Mouse (Mus musculus) gastrocnemius, postnatal 36 days (tissue): ENCODE data around the gene Arl3. TPM values are rescaled to one million over a fixed set of nuclear protein-coding genes. Genes with fewer than 3 reads are reported as not detected.

Source experiments
- DNase-seq, 2 experiments: peaks; one replicate each; pipeline ENCODE4 v3.0.0; 2022
- intact Hi-C: fragments of 180-260 bp; cut with DNase I; formaldehyde crosslinking; loops from one replicate; pipeline ENCODE4 v1.15.1; 2025
- total RNA-seq, 2 experiments: library from RNA; stranded (reverse); gene quantifications; 2 replicates each; pipeline ENCODE4 v1.2.3; 2021

Gene Arl3
- total RNA-seq, 2 experiments from 2014 or later = 44.6 to 60.8 TPM

- no peak for DNase-seq
- intact Hi-C loops = no loop called here
These were observed 49.9 kb downstream of the Arl3 start for GRCm38 (mm10) chr19:46523131-46523479.

- DNase-seq = no peak
- intact Hi-C loops = no loop called here
These were observed 50.5 kb downstream of the Arl3 start for GRCm38 (mm10) chr19:46522433-46523044.

GRCm38 (mm10) chr19:46521698-46522097, 51.3 kb downstream of the Arl3 start:
- DNase-seq = no peak
- intact Hi-C loops = no loop called here

GRCm38 (mm10) chr19:46518828-46519621, 54.0 kb downstream of the Arl3 start:
- DNase-seq = no peak

GRCm38 (mm10) chr19:46518352-46518787, 54.6 kb downstream of the Arl3 start:
- no peak for DNase-seq
- intact Hi-C loops = no loop called here

More at GRCm38 (mm10) chr19:46518828-46519621, 54.0 kb downstream of the Arl3 start:
- intact Hi-C loops = no loop called here

GRCm38 (mm10) chr19:46517529-46518351, 55.3 kb downstream of the Arl3 start:
- no peak for DNase-seq
- intact Hi-C loops = no loop called here

GRCm38 (mm10) chr19:46516667-46517528, 56.1 kb downstream of the Arl3 start:
- intact Hi-C loops = no loop called here
- no peak for DNase-seq

GRCm38 (mm10) chr19:46515287-46515821, 57.6 kb downstream of the Arl3 start:
- DNase-seq = no peak
- intact Hi-C loops = no loop called here

GRCm38 (mm10) chr19:46514387-46514786, 58.6 kb downstream of the Arl3 start:
- intact Hi-C loops = no loop called here
- no peak for DNase-seq

GRCm38 (mm10) chr19:46511263-46511662, 61.7 kb downstream of the Arl3 start:
- DNase-seq = no peak

GRCm38 (mm10) chr19:46510824-46511223, 62.2 kb downstream of the Arl3 start:
- intact Hi-C loops = no loop called here
- DNase-seq = no peak

More at GRCm38 (mm10) chr19:46511263-46511662, 61.7 kb downstream of the Arl3 start:
- intact Hi-C loops = no loop called here

- intact Hi-C loops = no loop called here
- DNase-seq = no peak
These were observed 62.6 kb downstream of the Arl3 start for GRCm38 (mm10) chr19:46510401-46510800.

GRCm38 (mm10) chr19:46509736-46510135, 63.3 kb downstream of the Arl3 start:
- DNase-seq = no peak
- intact Hi-C loops = no loop called here

- intact Hi-C loops = no loop called here
These were observed 63.8 kb downstream of the Arl3 start for GRCm38 (mm10) chr19:46509202-46509601.

GRCm38 (mm10) chr19:46508738-46509137, 64.3 kb downstream of the Arl3 start:
- DNase-seq = no peak
- intact Hi-C loops = no loop called here

More at GRCm38 (mm10) chr19:46509202-46509601, 63.8 kb downstream of the Arl3 start:
- DNase-seq = no peak

GRCm38 (mm10) chr19:46507806-46508205, 65.2 kb downstream of the Arl3 start:
- no peak for DNase-seq
- intact Hi-C loops = no loop called here

GRCm38 (mm10) chr19:46507181-46507581, 65.8 kb downstream of the Arl3 start:
- no peak for DNase-seq
- intact Hi-C loops = no loop called here

- intact Hi-C loops = no loop called here
- no peak for DNase-seq
These were observed 66.7 kb downstream of the Arl3 start for GRCm38 (mm10) chr19:46506372-46506717.

GRCm38 (mm10) chr19:46505646-46506371, 67.2 kb downstream of the Arl3 start:
- intact Hi-C loops = no loop called here
- DNase-seq = no peak
